Mouse (Mus musculus): ENCODE measurements around the gene Dab1.

GRCm38 (mm10) chr4:104432150-104432549 is 813.0 kb downstream of the Dab1 start:
- TF ChIP-seq POLR2A (IDR thresholded peaks at IDR 0.05; ENCODE audit: low read depth, low read length) (no peak), CTCF (IDR thresholded peaks at IDR 0.05; ENCODE audit: borderline replicate concordance, insufficient read depth, low read length) (no peak)

Data from embryonic fibroblast, embryonic 13.5 days (primary cell).